In genomic region chr1:165576459-165577112, GRCm38 (mm10) we compare ENCODE assay signal across 23 mouse cellular contexts.
"Had no signal": no experiment of that assay in that cellular context is flagged by ENCODE, and none has a peak within 500 bp of the region (broad histone marks: within the 10 kb centered on the region; RNA-seq: fewer than 3 reads in every experiment).

No protein-coding gene starts in this region.

- H3K27me3 ChIP-seq: heart, embryonic 12.5 days; hindbrain, embryonic 13.5 days; intestine, embryonic 15.5 days; limb, embryonic 13.5 days; limb, embryonic 15.5 days; liver, embryonic 12.5 days had no signal

- H3K4me2 ChIP-seq: heart, embryonic 12.5 days; hindbrain, embryonic 13.5 days; intestine, embryonic 15.5 days; limb, embryonic 13.5 days; limb, embryonic 15.5 days; liver, embryonic 12.5 days had no signal

- H3K4me3 ChIP-seq: heart, embryonic 10.5 days; heart, embryonic 12.5 days; hindbrain, embryonic 13.5 days; intestine, embryonic 15.5 days; limb, embryonic 13.5 days; limb, embryonic 15.5 days; liver, embryonic 12.5 days had no signal

- H3K36me3 ChIP-seq: heart, embryonic 10.5 days; heart, embryonic 12.5 days; hindbrain, embryonic 13.5 days; intestine, embryonic 15.5 days; limb, embryonic 13.5 days; limb, embryonic 15.5 days; liver, embryonic 12.5 days had no signal

- DNase-seq: gastrocnemius, postnatal 10 days; gastrocnemius, postnatal 25 days; heart, adult 18-20 months; heart, postnatal 10 days; heart, postnatal 4 days; kidney, adult 18-20 months; kidney, adult 8-10 months; kidney, postnatal 14 days; kidney, postnatal 36 days; layer of hippocampus, adult 9-11 months; layer of hippocampus, postnatal 36 days; left cerebral cortex, postnatal 4 days had no signal

- H3K4me1 ChIP-seq: hindbrain, embryonic 13.5 days; intestine, embryonic 15.5 days; limb, embryonic 13.5 days; limb, embryonic 15.5 days; liver, embryonic 12.5 days had no signal

- H3K9ac ChIP-seq: heart, embryonic 12.5 days; hindbrain, embryonic 13.5 days; intestine, embryonic 15.5 days; limb, embryonic 13.5 days; limb, embryonic 15.5 days; liver, embryonic 12.5 days; liver, embryonic 14.5 days had no signal

- ATAC-seq: hindbrain, embryonic 16.5 days; inflammation-experienced regulatory T-cells, adult 6 months; liver, embryonic 12.5 days had no signal

- H3K9me3 ChIP-seq: heart, embryonic 10.5 days; hindbrain, embryonic 13.5 days; intestine, embryonic 15.5 days; limb, embryonic 15.5 days; liver, embryonic 12.5 days had no signal

- H3K27ac ChIP-seq: heart, embryonic 10.5 days; hindbrain, embryonic 13.5 days; intestine, embryonic 15.5 days; kidney, postnatal 0 days; limb, embryonic 13.5 days; limb, embryonic 15.5 days; liver, embryonic 12.5 days; liver, embryonic 14.5 days had no signal
